Mouse (Mus musculus): ENCODE results near the gene D130052B06Rik.

- TF ChIP-seq CTCF (IDR thresholded peaks at IDR 0.05; ENCODE audit: extremely low read depth, insufficient read length, insufficient replicate concordance, low read depth, low read length) (no peak), POLR2A (IDR thresholded peaks at IDR 0.05; ENCODE audit: low read depth, low read length) (no peak)
Measured at GRCm38 (mm10) chr11:33550861-33551560, 48.1 kb upstream of the D130052B06Rik start.
